Mouse (Mus musculus) ES-E14 (cell line): Measurements from ENCODE around the gene Vmn1r1. TPM values are rescaled to one million over a fixed set of nuclear protein-coding genes. Genes with fewer than 3 reads are reported as not detected.

Experiments used
- DNase-seq: peaks from one replicate; pipeline ENCODE4 v3.0.0-alpha.2; 2013; ENCODE audit warnings: low read depth, low spot score
- H3K27ac ChIP-seq: 2 replicates; pipeline ENCODE4 v1.5.1; 2012; ENCODE audit warnings: low read depth, mild to moderate bottlenecking, low read length, moderate library complexity, mixed read lengths; ENCODE audit not compliant: poor library complexity, insufficient read depth, severe bottlenecking
- H3K36me3 ChIP-seq: 2 replicates; pipeline ENCODE4 v1.6.1; 2012; ENCODE audit warnings: mild to moderate bottlenecking, low read length, moderate library complexity, mixed read lengths; ENCODE audit not compliant: control insufficient read depth, poor library complexity, insufficient read depth, severe bottlenecking
- H3K4me1 ChIP-seq, 2 experiments: fragments of 150-350 bp in 1 of 2; sonication (generic) in 1 of 2; 2 replicates each; pipeline ENCODE4 v1.6.1; 2012; ENCODE audit warnings: low read length in 2 of 2, mild to moderate bottlenecking in 1 of 2, mixed read lengths in 1 of 2; ENCODE audit not compliant: control insufficient read depth in 2 of 2, insufficient read depth in 2 of 2, poor library complexity in 1 of 2
- H3K4me3 ChIP-seq, 2 experiments: fragments of 150-350 bp in 1 of 2; sonication (generic) in 1 of 2; 2 replicates each; pipeline ENCODE4 v1.5.1; 2012; ENCODE audit warnings: low read length in 2 of 2, low read depth in 1 of 2, mild to moderate bottlenecking in 1 of 2, mixed read lengths in 1 of 2; ENCODE audit not compliant: insufficient read depth in 1 of 2, poor library complexity in 1 of 2, severe bottlenecking in 1 of 2
- H3K9ac ChIP-seq: 2 replicates; pipeline ENCODE4 v1.6.1; 2012; ENCODE audit warnings: low read depth, mild to moderate bottlenecking, low read length, mixed read lengths; ENCODE audit not compliant: poor library complexity, insufficient read depth, severe bottlenecking
- H3K9me3 ChIP-seq: fragments of 150-350 bp; sonication (generic); 2 replicates; pipeline ENCODE4 v1.6.1; 2012; ENCODE audit warnings: low read depth, mild to moderate bottlenecking, low read length; ENCODE audit not compliant: control insufficient read depth, insufficient read depth
- CHD2 ChIP-seq: IDR thresholded peaks from 2 replicates; pipeline ENCODE4 v1.6.1; 2014; ENCODE audit warnings: mild to moderate bottlenecking, low read depth, low read length, inconsistent platforms
- HCFC1 ChIP-seq: IDR thresholded peaks from 2 replicates; pipeline ENCODE4 v1.6.1; 2012; ENCODE audit warnings: low read length, inconsistent platforms, borderline replicate concordance; ENCODE audit not compliant: insufficient read depth
- MAFK ChIP-seq: IDR thresholded peaks from 2 replicates; pipeline ENCODE4 v1.6.1; 2014; ENCODE audit warnings: mild to moderate bottlenecking, low read depth, low read length, inconsistent platforms; ENCODE audit not compliant: insufficient read depth
- ZC3H11A ChIP-seq: IDR thresholded peaks from 2 replicates; pipeline ENCODE4 v1.6.1; 2012; ENCODE audit warnings: low read depth, mild to moderate bottlenecking, inconsistent platforms, low read length, borderline replicate concordance
- ZNF384 ChIP-seq: IDR thresholded peaks from 2 replicates; pipeline ENCODE4 v1.6.1; 2012; ENCODE audit warnings: low read depth, low read length, inconsistent platforms
- in situ Hi-C, 2 experiments: fragments of 600-800 bp; cut with MboI; formaldehyde crosslinking; loops; one replicate each; pipeline ENCODE4 v1.15.1; 2025; ENCODE audit warnings: low sequenced_read_pairs in 2 of 2, inconsistent platforms in 1 of 2; ENCODE audit not compliant: unreplicated experiment in 2 of 2
- total RNA-seq: library from RNA; depleted of rRNA; stranded (reverse); fragments of 300-350 nt; gene quantifications from 2 replicates; pipeline ENCODE4 v1.2.3, GENCODE M21; 2012

The Vmn1r1 gene
- total RNA-seq, 1 experiment = 0.04 TPM

DNA sequence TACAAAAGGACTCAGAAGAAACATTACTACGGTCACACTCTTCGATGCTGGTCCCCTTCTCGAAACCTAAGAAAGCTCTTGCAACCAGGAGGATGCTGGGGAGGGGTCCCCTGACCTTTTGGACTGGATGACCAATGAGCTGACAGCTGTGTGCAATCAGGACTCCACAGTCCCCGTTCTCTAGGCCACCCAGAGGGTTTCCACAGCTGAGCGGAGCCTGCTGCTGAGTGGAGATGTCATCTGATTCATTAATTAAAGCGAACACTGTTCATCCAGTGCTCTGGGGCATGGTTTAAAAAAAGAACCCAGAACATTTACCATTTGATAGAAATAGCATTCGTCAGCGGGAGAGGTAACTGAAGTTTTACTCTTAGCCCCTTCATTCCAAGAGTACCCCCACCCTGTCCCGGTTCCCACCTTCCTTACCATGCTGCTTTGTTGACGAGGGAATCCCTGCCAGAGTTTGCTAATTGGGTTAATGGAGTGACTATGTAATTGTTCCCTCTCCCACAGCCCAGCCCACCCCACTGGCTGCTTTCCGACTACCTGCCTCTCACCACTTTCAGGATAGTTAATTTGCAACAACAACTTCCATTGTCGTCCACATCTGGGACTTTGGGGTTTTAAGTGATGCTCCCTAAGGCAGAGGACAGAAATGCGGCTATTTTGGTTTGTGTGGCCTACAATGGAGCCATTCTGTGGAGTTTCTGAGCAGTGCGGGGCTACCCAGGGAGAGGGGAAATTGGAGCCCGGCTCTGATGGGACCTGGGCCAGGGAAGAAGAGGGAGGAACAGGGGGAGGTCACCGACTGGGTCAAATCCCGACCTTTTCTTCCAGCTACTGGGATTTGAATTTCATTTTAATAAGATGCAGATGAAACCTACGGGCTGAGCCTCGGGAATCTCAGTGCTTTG, 50.4 kb downstream of the Vmn1r1 start:
- H3K9ac ChIP-seq = no peak overlapping the region
- no peak overlapping the region for H3K27ac ChIP-seq
- H3K9me3 ChIP-seq = no peaks in the 10 kb centered on the region
- no peaks in the 10 kb centered on the region for H3K36me3 ChIP-seq
- in situ Hi-C loops = loop anchor here in 1 of 2 experiments (10.0 kb wide), 1 partner anchor 219 kb away; no protein-coding TSS in a partner anchor
- peaks cover 16% of the 10 kb centered on the region in 2 experiments for H3K4me1 ChIP-seq
- no peak for TF ChIP-seq ZC3H11A
- no peak for TF ChIP-seq ZNF384
- TF ChIP-seq CHD2 = no peak
- no peak for TF ChIP-seq HCFC1
- TF ChIP-seq MAFK = no peak
- DNase-seq = no peak
- H3K4me3 ChIP-seq = no peak overlapping the region

DNA sequence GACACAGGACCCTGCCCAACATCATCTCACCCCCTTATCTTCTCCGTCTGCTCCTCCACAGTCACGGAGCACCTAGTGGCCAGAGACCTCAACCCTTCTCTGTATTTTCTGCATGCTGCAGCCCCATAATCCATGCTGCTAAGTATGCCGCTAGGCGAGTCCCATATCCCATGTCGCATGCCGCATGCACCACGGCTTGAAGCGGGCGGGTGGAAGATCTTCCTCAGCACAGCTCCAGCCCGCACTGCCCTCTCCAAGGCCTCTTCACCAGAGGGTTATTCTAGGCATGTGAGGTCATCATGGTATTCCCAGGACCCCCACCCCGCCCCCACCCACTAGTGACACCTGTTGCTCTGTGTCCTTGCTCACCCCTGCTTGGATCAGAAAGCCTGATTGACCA, 51.2 kb downstream of the Vmn1r1 start:
- no peak for DNase-seq
- TF ChIP-seq HCFC1 = no peak
- no peak for TF ChIP-seq ZNF384
- no peak for TF ChIP-seq MAFK
- TF ChIP-seq CHD2 = no peak
- TF ChIP-seq ZC3H11A = no peak
- Histone ChIP-seq H3K4me3 (no peak overlapping the region), H3K36me3 (no peaks in the 10 kb centered on the region), H3K9ac (no peak overlapping the region), H3K9me3 (no peaks in the 10 kb centered on the region), H3K4me1 (peaks cover 17 to 18% of the 10 kb centered on the region in 2 experiments), H3K27ac (no peak overlapping the region)
- in situ Hi-C loops = loop anchor here in 1 of 2 experiments (10.0 kb wide), 1 partner anchor 218 kb away; no protein-coding TSS in a partner anchor

GRCm38 (mm10) chr1:182112385-182112784, 51.9 kb downstream of the Vmn1r1 start:
- in situ Hi-C loops = loop anchor here in 1 of 2 experiments (10.0 kb wide), 1 partner anchor 218 kb away; no protein-coding TSS in a partner anchor
- Histone ChIP-seq H3K36me3 (no peaks in the 10 kb centered on the region), H3K9me3 (no peaks in the 10 kb centered on the region), H3K27ac (no peak overlapping the region), H3K9ac (no peak overlapping the region), H3K4me1 (peaks cover 17 to 18% of the 10 kb centered on the region in 2 experiments), H3K4me3 (no peak overlapping the region)
- TF ChIP-seq HCFC1 (no peak), CHD2 (no peak), MAFK (no peak), ZC3H11A (no peak), ZNF384 (no peak)
- DNase-seq = no peak

- Histone ChIP-seq H3K27ac (no peak overlapping the region), H3K4me1 (peaks cover 17 to 18% of the 10 kb centered on the region in 2 experiments), H3K9me3 (no peaks in the 10 kb centered on the region), H3K9ac (no peak overlapping the region), H3K4me3 (no peak overlapping the region), H3K36me3 (no peaks in the 10 kb centered on the region)
- no peak for DNase-seq
- in situ Hi-C loops = loop anchor here in 1 of 2 experiments (10.0 kb wide), 1 partner anchor 217 kb away; no protein-coding TSS in a partner anchor
- TF ChIP-seq ZC3H11A (no peak), CHD2 (no peak), MAFK (no peak), HCFC1 (no peak), ZNF384 (no peak)
Observed at GRCm38 (mm10) chr1:182111386-182112317, 52.6 kb downstream of the Vmn1r1 start.
